Mouse (Mus musculus) myocyte (in vitro differentiated cells): ENCODE data around the gene Lkaaear1.

Source experiments
- MAX ChIP-seq: IDR thresholded peaks from one replicate; pipeline ENCODE4 v1.6.1; 2011; ENCODE audit warnings: low read depth, mild to moderate bottlenecking, control low read depth
- POLR2A ChIP-seq: IDR thresholded peaks from one replicate; pipeline ENCODE4 v1.6.1; 2011; ENCODE audit warnings: low read depth, mild to moderate bottlenecking, control low read depth, moderate library complexity; ENCODE audit not compliant: insufficient read length
- USF1 ChIP-seq: IDR thresholded peaks from one replicate; pipeline ENCODE4 v1.6.1; 2011; ENCODE audit warnings: low read depth, mild to moderate bottlenecking, control low read depth, moderate library complexity

DNA sequence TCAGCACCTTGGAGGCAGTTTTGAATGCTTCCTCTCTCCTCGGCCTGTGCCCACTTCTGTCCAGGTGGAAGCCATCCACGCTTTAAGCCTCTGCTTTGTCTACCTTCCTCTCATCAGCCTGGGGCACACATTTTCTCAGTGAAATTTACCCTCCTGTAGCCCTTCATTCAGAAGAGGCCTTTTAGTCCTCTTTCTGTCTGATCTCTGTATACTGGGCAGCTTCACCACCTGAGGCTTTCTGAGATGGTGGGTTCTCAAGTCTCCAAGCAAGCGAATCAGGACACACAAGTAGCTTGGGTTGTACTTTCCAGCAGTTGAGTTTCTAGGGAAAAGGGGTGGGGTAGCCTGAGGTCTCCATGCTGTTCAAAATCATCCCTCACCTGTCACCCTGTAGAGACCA, 5.9 kb downstream of the Lkaaear1 start:
- no peak for TF ChIP-seq POLR2A
- no peak for TF ChIP-seq USF1
- no peak for TF ChIP-seq MAX
